Mouse (Mus musculus) ES-CJ7 (cell line): ENCODE results near the gene Tmem17.

Experiments used
- DNase-seq: peaks from one replicate; pipeline ENCODE4 v3.0.0; 2011; ENCODE audit warnings: low read depth, low spot score

Gene Tmem17

DNA sequence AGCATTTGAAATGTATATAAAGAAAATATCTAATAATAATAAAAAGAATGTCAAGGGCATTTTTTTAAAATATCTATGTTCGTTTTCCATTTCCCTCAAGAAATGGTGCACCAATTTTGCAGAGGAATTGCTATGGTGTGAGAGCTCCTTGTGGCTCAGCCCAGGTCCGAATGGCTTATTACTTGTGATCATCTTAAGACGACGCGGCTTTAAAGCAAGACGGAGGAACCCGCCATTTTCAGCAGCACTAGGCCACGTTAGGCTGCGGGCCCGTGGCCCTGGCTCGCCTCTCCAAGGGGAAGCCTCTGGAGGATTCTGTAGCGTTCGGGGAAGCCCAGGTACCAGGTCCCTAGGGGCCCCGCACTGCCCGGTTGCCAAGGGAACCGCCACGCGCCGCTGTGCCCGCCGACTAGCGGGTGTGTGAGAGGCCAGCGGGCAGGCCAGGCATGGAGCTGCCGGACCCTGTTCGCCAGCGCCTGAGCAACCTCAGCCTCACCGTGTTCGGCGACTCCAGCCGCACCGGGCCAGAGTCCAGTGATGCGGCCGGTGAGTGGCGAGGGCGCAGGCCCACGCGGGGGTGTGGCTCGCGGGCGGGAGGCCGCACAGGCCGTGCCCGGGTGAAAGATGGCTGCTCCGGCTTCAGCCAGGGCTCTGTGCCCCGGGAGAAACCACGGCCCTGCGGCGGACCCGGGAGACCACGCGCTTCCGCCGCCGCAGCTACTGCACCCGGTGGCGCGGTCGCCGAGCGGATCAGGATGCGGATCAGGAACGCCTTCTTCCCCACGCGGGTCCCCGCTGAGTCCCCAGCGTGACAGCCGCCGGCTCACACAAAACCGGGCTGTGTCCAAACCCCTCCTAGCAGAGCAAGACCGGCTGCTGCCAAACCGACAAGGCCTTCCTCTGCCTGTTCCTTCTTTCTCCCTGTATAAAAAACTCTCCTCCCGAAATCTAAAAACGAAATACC, at the start of gene Tmem17:
Gene Tmem17, plus strand, starts transcription at position 51 of the 964 bp plus-strand sequence.
- DNase-seq = peak; percentile 65

DNA sequence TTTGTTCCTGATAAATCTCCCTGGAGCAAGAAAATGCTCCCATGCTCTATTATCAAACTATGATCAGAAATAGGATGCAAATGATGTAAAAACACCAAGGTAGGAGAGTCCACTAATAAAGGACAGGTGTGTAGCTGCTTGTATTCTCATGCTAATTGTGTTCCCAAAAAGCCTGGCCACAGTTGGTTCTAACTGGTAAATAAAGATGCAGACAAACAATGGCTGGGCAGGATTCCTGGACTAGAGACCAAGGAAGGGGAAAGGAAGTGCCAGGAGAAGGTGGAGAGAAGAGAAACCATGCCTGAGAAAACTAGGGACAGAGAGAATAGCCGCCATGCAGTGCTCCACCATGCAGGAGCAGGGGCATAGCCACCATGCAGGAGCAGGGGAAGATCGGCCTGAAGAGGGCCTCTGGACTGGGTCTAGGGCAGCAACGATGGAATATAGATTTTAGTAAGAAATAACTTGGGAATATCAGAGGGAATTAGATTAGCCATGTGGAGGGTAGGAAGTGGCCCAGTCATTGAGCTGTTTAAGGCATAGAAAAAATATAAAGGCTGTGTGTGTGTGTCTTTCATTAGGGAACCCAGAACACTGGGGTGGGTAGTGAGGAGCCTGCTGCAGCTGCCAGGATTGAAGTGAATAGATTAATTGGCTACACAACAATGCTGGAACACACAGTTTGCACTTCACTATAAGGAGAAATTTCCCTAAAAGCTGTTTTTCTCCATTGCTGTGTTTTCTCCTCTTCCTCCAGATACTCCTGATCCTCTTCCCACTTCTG, 31.9 kb upstream of the Tmem17 start:
- DNase-seq = peak; percentile 71

DNA sequence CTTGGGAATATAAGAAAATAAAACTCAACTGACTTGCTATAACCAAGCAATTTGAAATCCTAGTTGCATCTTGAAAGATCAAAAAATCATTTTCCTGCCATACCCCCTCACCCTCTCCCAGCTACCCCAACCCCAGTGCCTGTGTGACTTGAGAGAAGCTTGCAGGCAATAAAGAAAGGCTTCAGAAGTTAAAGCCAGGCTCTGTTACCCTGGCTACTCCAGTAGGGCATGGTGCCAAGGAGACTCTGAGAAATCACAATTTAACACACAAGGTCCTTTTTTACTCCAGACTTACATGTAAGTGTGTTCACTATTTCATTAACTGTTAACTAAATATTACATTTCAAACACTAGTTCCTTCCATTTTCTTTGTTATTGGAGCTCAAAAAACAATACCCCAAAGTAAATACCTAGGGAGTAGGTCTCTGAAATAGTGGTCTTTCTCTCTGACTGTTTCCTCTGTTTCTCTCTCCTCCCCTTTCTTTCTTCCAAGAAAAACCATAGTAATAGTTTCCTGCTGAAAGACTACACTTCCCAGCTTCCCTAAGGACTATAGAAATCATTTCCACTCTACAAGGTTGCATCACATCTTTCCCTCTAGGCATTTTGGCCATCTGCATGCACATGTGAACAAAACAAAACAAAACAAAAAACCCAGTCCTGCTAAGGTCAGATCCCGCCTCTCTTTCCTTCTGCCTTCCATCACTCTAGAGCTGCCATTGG, 30.1 kb upstream of the Tmem17 start:
- DNase-seq = no peak

DNA sequence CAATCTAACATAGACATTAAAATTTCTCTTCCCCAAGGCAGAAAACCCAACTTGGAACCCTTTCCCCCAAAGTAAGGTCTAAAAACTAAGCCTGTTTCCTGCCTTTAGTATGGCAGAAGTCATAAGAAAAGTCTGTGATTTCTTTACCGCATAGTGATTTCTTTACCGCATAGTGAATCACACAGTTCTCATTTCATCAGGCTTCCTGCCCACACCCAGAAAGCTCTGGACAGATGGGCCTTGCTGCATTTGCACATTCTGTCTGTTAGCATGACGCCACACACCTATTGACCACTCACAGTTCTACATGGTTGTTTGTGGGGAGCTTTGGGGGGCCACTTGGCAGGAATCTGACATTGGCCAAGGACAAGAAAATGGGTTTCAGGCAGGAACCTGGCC, 29.5 kb upstream of the Tmem17 start:
- DNase-seq = no peak

DNA sequence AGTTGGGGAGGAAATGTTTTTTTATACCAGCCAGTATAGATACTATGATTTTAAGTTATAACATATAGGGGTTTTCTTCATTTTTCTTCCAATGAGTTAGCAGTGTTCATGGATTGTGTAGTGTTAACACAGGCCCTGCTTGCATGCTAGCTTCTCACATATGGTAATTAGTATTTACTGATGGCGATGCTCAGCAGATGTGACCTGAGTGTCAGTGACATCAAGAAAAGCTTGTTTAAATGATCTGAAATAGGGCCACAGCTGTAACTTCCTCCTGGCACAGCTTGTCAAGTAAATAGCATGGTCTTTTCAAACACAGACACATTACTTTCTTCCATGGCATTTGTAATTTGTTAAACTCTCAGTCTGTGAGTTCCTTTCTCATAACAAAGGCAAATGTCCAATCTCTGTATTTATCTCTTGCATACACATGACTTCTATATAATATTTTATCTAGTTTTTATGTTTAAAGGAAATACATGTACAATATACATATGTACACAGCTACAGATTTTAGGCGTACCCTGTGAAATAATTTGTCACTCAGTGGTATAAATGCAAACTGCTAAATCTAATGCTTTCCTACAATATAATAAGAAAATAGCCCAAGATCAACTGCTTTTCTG, 18.1 kb upstream of the Tmem17 start:
- DNase-seq = no peak

- DNase-seq = no peak
Measured at GRCm38 (mm10) chr11:22494941-22495340, 16.9 kb upstream of the Tmem17 start.

- no peak for DNase-seq
Measured at GRCm38 (mm10) chr11:22499396-22499795, 12.5 kb upstream of the Tmem17 start.

DNA sequence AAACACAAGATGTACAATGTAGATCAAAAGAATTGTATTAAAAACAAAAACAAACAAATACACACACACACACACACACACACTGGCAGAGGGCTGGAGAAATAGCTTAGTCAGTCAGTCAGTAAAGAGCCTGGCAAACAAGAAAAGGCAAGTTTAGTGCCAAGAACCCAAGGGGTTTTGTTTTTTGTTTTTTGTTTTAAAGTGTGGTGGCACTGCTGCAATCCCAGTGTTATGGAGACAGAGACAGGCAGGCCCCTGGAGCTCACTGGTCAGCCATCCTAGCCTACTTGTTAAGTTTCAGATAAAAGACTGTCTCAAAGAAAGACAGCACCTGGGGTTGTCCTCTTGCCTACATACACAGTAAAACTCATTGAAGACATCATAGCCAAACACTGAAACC, 12.0 kb upstream of the Tmem17 start:
- no peak for DNase-seq

- DNase-seq = no peak
Measured at GRCm38 (mm10) chr11:22500771-22501566, 10.9 kb upstream of the Tmem17 start.

GRCm38 (mm10) chr11:22513075-22513474, 1.2 kb downstream of the Tmem17 start:
- no peak for DNase-seq

DNA sequence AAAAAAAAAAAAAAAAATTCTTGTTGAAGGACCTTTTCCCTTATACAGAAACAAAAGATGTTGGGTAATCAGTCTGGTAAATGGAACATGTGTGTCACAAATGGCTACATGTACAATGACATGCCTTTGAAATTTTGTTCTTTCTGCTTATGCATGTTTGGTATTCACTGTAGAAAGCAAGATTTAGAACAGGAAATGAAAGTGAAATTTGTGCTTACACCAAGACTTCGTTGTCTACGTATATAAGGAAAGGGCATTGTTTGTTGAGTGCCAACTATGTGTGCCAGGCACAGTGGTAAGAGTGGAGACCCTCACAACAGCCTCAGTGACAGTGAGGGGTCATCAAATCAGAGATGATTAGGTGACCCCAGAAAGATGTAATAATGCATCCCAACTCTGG, 3.2 kb downstream of the Tmem17 start:
- DNase-seq = no peak

GRCm38 (mm10) chr11:22518445-22518844, 6.6 kb downstream of the Tmem17 start:
- DNase-seq = no peak

GRCm38 (mm10) chr11:22520251-22520650, 8.4 kb downstream of the Tmem17 start:
- DNase-seq = peak; percentile 79

- peak; percentile 52 for DNase-seq
Measured at GRCm38 (mm10) chr11:22524606-22525005, 12.7 kb downstream of the Tmem17 start.

DNA sequence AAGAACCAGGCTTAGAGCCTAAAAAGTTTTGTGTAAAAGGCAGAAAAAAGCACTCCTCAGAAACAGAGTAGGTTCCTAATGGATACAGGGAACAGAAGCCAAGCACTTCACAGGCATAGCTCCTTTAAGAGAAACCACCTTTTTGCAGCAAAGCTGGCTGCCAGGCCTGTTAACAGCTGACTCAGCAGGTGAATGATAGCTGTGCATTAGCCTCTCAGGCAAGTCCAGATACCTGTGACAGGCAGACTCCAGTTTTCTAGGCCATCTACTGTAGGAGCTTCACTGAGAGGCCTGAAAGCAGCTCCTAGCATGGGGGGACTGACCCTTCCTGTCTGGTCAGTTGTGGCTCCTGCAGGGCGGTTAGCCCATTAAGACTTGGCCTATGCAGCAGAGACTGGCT, 28.7 kb downstream of the Tmem17 start:
- DNase-seq = peak; percentile 16

DNA sequence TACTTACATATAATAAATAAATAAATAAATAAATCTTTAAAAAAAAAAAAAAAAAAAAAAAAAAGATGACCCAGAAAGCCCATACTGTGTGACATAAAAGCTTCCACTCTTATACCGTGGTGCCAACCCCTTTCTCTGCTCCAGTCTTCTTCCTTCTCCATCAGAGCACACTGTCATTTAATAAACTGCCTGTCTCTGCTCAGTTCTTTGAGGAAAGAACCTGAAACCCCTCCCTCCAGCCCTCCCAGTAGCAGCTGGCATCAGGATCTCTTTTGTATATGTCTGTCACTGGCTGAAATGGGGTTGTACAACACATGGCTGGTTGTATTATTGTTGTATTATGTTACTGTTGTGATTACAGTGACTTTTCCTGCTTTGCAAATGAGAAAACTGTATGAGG, 48.2 kb downstream of the Tmem17 start:
- no peak for DNase-seq

DNA sequence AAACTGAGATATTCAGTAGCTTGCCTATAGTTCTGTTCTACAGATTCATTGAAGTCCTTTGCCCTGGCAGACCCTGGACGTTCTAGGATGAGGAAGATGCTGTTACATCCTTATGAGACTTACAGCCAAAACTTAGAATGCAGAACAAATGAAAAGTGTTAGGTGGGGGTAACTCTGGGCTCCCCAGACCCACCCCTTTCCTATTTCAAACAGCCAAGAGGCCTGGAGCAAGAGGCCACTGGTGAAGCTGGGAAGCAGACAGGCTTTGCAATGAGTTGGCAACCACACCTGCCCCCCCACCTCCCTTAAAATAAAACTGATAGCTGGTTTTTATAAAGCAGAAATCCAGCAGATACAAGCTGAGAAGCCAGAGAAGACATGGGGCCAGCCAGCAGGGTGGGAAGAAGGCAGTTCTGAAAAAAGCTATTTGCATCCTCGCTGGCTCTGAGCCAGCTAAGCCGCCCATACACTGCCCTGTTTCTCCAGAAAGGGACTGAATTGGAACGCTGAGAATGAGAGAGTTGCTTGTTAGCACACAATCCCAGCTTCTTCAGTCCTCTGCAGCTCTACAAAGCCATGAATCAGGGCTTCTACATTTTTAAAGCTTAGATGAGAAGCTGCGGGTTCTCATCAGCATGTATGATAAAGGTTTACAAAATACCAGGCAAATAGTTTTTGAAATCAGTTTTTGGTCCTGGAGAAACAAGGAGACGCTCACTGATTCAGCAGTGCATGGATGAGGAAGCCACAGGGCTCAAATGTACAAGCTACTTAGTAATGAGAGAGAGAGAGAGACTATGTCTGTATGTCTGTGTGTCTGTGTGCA, 48.8 kb downstream of the Tmem17 start:
- peak; percentile 32 for DNase-seq

DNA sequence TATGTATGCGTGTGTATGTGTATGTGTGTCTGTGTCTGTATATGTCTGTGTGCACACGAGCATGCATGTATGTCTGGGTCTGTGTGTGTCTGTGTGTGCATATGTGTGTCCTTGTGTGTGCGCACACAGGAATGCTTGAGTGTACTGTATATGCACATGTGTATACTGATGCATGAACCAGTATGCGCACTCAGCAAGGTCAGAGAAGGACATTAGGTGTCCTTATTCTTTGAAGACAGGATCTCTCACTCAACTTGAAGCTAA, 49.4 kb downstream of the Tmem17 start:
- no peak for DNase-seq

GRCm38 (mm10) chr11:22563706-22564105, 51.8 kb downstream of the Tmem17 start:
- DNase-seq = peak; percentile 55

GRCm38 (mm10) chr11:22564676-22565075, 52.8 kb downstream of the Tmem17 start:
- no peak for DNase-seq
